Mouse (Mus musculus): ENCODE measurements around the gene H2-Q4. TPM values are rescaled to one million over a fixed set of nuclear protein-coding genes. Genes with fewer than 3 reads are reported as not detected.
"Not testable (repeated sequence)": the region's sequence is repeated elsewhere in the genome, so short reads cannot be mapped to it uniquely, and the experiment has no call there.

The H2-Q4 gene
- polyA plus RNA-seq (2012; rRNA removed), result 48.1 and 55.9 TPM in 2 replicates

GRCm38 (mm10) chr17:35379369-35379728 is at the start of gene H2-Q4:
Gene H2-Q4 (plus strand): TSS chr17:35379617.
- DNase-seq, result peak; percentile 97
- Histone ChIP-seq H3K4me3 (ENCODE audit: insufficient read depth, low read depth, low read length) (peak within 1 kb of the TSS; percentile 62), H3K27ac (ENCODE audit: insufficient read depth, low read depth, low read length) (peak within 1 kb of the TSS; percentile 4; the same call in 1 of the 2 replicates), H3K36me3 (ENCODE audit: control insufficient read depth, insufficient read depth, low read length) (no peaks in the 10 kb centered on the region), H3K27me3 (replicated peaks; ENCODE audit: control insufficient read depth, insufficient read depth, low read length) (no peaks in the 10 kb centered on the region), H3K4me1 (ENCODE audit: control insufficient read depth, insufficient read depth, low read length) (no peaks in the 10 kb centered on the region)
- TF ChIP-seq CTCF (conservative IDR thresholded peaks at IDR 0.05; ENCODE audit: insufficient read depth, insufficient read length, low read depth, low read length) (no peak), POLR2A (IDR thresholded peaks at IDR 0.05; ENCODE audit: low read depth, low read length) (peak; percentile 89)
- under 1% methylated on average over 16 of the region's 16 CpGs for WGBS

- not testable (repeated sequence) for H3K27ac ChIP-seq (ENCODE audit: insufficient read depth, low read depth, low read length); DNase-seq; H3K36me3 ChIP-seq (ENCODE audit: control insufficient read depth, insufficient read depth, low read length); H3K4me3 ChIP-seq (ENCODE audit: insufficient read depth, low read depth, low read length); H3K4me1 ChIP-seq (ENCODE audit: control insufficient read depth, insufficient read depth, low read length); H3K27me3 ChIP-seq (replicated peaks; ENCODE audit: control insufficient read depth, insufficient read depth, low read length)
- 52% methylated on average over 3 of the region's 3 CpGs for WGBS
These were observed 49.7 kb upstream of the H2-Q4 start for GRCm38 (mm10) chr17:35329714-35330113.

- WGBS, result 59% methylated on average over 6 of the region's 6 CpGs
- DNase-seq, result peak; percentile 16
These were observed 47.9 kb upstream of the H2-Q4 start for GRCm38 (mm10) chr17:35331546-35331945.

GRCm38 (mm10) chr17:35342071-35342671 is 37.2 kb upstream of the H2-Q4 start, which contains the start of gene H2-Q2:
Gene H2-Q2 (plus strand): TSS chr17:35342242.
- peak; percentile 9 for DNase-seq
- Histone ChIP-seq H3K4me3 (ENCODE audit: insufficient read depth, low read depth, low read length) (peak within 1 kb of the TSS; percentile 63), H3K36me3 (ENCODE audit: control insufficient read depth, insufficient read depth, low read length) (no peaks in the 10 kb centered on the region), H3K27ac (ENCODE audit: insufficient read depth, low read depth, low read length) (no peak within 1 kb of the TSS), H3K27me3 (replicated peaks; ENCODE audit: control insufficient read depth, insufficient read depth, low read length) (peaks cover 2% of the 10 kb centered on the region), H3K4me1 (ENCODE audit: control insufficient read depth, insufficient read depth, low read length) (no peaks in the 10 kb centered on the region)
- under 1% methylated on average over 39 of the region's 40 CpGs for WGBS
- TF ChIP-seq CTCF (conservative IDR thresholded peaks at IDR 0.05; ENCODE audit: insufficient read depth, insufficient read length, low read depth, low read length) (no peak), POLR2A (IDR thresholded peaks at IDR 0.05; ENCODE audit: low read depth, low read length) (no peak)

More at GRCm38 (mm10) chr17:35331546-35331945, 47.9 kb upstream of the H2-Q4 start:
- H3K27me3 ChIP-seq (replicated peaks; ENCODE audit: control insufficient read depth, insufficient read depth, low read length); H3K27ac ChIP-seq (ENCODE audit: insufficient read depth, low read depth, low read length); H3K36me3 ChIP-seq (ENCODE audit: control insufficient read depth, insufficient read depth, low read length); H3K4me3 ChIP-seq (ENCODE audit: insufficient read depth, low read depth, low read length); H3K4me1 ChIP-seq (ENCODE audit: control insufficient read depth, insufficient read depth, low read length): not testable (repeated sequence)

- H3K27me3 ChIP-seq (replicated peaks; ENCODE audit: control insufficient read depth, insufficient read depth, low read length), result peaks cover 2% of the 10 kb centered on the region
- H3K4me1 ChIP-seq (ENCODE audit: control insufficient read depth, insufficient read depth, low read length), result no peaks in the 10 kb centered on the region
- H3K36me3 ChIP-seq (ENCODE audit: control insufficient read depth, insufficient read depth, low read length), result no peaks in the 10 kb centered on the region
- 4% methylated on average over 46 of the region's 46 CpGs for WGBS
- no peak for TF ChIP-seq CTCF (conservative IDR thresholded peaks at IDR 0.05; ENCODE audit: insufficient read depth, insufficient read length, low read depth, low read length)
- TF ChIP-seq POLR2A (IDR thresholded peaks at IDR 0.05; ENCODE audit: low read depth, low read length), result no peak
- peak; percentile 8 for DNase-seq
- H3K4me3 ChIP-seq (ENCODE audit: insufficient read depth, low read depth, low read length), result peak overlapping the region; percentile 63
- H3K27ac ChIP-seq (ENCODE audit: insufficient read depth, low read depth, low read length), result no peak overlapping the region
These were observed 36.5 kb upstream of the H2-Q4 start for GRCm38 (mm10) chr17:35342711-35343476.

GRCm38 (mm10) chr17:35347659-35348058 is 31.8 kb upstream of the H2-Q4 start:
- H3K4me1 ChIP-seq (ENCODE audit: control insufficient read depth, insufficient read depth, low read length); H3K27me3 ChIP-seq (replicated peaks; ENCODE audit: control insufficient read depth, insufficient read depth, low read length); DNase-seq; H3K4me3 ChIP-seq (ENCODE audit: insufficient read depth, low read depth, low read length); H3K36me3 ChIP-seq (ENCODE audit: control insufficient read depth, insufficient read depth, low read length); H3K27ac ChIP-seq (ENCODE audit: insufficient read depth, low read depth, low read length): not testable (repeated sequence)

GRCm38 (mm10) chr17:35353275-35353674 is 26.1 kb upstream of the H2-Q4 start:
- H3K27me3 ChIP-seq (replicated peaks; ENCODE audit: control insufficient read depth, insufficient read depth, low read length); H3K4me3 ChIP-seq (ENCODE audit: insufficient read depth, low read depth, low read length); DNase-seq; H3K36me3 ChIP-seq (ENCODE audit: control insufficient read depth, insufficient read depth, low read length); H3K27ac ChIP-seq (ENCODE audit: insufficient read depth, low read depth, low read length); H3K4me1 ChIP-seq (ENCODE audit: control insufficient read depth, insufficient read depth, low read length): not testable (repeated sequence)
- 45% methylated on average over 6 of the region's 6 CpGs for WGBS

Data from kidney, adult 2 months (tissue).